Mouse (Mus musculus): ENCODE measurements around the gene Wfdc15a. TPM values are rescaled to one million over a fixed set of nuclear protein-coding genes. Genes with fewer than 3 reads are reported as not detected.
"Not testable (repeated sequence)": the region's sequence is repeated elsewhere in the genome, so short reads cannot be mapped to it uniquely, and the experiment has no call there.

Wfdc15a gene
- not detected in 2 replicates for polyA plus RNA-seq (2015; fragmentation: Nextera tagmentation; extraction: Ambion mirVana)

DNA sequence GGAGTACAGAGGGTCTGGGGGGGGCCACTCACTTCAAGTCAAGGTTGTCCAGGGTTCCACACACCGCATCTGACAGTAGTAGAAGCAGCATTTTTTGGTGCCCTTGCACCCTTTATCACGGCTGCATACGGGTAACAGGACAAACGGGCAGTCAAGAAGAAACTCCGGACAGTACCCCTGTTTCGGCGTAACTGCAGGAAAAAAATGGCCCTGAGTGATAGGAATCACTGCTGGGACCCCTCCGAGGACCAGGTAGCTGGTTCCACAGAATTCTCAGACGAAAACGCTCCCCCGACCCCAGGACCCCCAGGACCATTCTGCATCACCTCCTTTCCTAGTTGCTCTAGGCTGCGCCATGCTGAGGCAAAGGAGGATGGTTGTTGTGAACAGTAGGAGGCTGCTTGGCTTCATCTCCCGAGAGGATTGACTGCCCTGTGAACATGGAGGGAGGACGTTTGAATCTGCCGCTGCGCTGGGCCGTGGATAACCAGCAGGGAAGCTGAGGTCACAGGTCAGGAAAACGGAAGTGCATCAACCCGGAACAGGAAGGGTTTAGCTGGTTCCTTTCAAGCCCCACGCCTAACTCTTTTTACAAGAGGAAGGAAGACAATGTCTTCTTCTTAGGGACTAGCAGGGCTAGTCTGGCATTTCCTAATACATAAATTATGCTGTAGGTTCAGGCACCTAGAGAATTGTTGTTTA is at the start of gene Wfdc15a:
Gene Wfdc15a (minus strand): TSS at position 505 of the 702 bp plus-strand sequence.
- no peaks in the 10 kb centered on the region for H3K4me1 ChIP-seq (replicated peaks)
- H3K9ac ChIP-seq: no peak within 1 kb of the TSS
- ATAC-seq (ENCODE audit: low FRiP score, low read depth): no peak
- 78% methylated on average over 20 of the region's 20 CpGs for WGBS
- no peaks in the 10 kb centered on the region for H3K9me3 ChIP-seq
- no peaks in the 10 kb centered on the region for H3K36me3 ChIP-seq
- no peaks in the 10 kb centered on the region for H3K27me3 ChIP-seq
- no peak within 1 kb of the TSS for H3K27ac ChIP-seq (replicated peaks)
- H3K4me2 ChIP-seq: no peak within 1 kb of the TSS
- H3K4me3 ChIP-seq: no peak within 1 kb of the TSS

DNA sequence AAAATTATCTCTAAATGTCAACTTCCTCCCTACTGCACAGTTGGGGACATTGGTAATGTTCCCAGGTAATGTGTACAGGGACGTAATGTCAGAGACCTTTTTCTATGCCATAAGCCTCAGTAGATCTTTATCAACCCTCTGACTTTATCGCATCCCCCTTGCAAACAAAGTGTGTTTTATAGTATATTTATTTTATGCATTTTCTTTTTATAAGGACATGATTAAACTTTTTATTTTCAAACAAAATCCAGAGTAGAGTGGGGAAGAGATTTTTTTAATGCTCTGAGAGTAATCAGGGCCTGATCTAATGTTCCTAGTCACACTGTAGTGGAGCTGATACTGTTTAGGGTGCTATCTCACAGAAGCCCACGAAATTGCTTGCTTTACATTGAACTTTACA is 38.4 kb upstream of the Wfdc15a start, which contains the start of gene Svs2:
Gene Svs2 (minus strand): TSS at position 101 of the 400 bp plus-strand sequence.
- Histone ChIP-seq H3K27ac (replicated peaks) (no peak within 1 kb of the TSS), H3K4me1 (replicated peaks) (no peaks in the 10 kb centered on the region), H3K9ac (no peak within 1 kb of the TSS), H3K4me2 (no peak within 1 kb of the TSS), H3K4me3 (no peak within 1 kb of the TSS), H3K36me3 (no peaks in the 10 kb centered on the region), H3K27me3 (no peaks in the 10 kb centered on the region), H3K9me3 (no peaks in the 10 kb centered on the region)
- WGBS: 83% methylated on average over 3 of the region's 3 CpGs
- no peak for ATAC-seq (ENCODE audit: low FRiP score, low read depth)

DNA sequence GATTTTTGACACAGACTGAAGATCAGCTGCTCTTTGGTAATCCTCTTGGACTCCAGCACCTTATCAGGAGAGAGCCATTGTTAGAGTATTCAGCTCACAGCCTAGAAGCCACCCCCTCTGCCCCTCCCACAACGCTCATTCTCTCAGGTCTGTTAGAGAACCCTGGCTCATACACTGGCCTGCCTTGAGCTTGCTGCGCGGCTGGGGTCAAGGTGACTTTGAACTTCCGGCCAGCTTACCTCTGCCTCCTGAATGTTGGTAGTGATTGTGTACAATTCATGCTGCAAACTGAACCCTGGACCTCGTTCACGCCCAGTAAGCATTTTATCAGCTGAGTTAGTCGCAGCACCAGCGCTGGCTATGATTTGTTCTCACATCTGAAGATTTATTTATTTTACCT is 32.7 kb upstream of the Wfdc15a start:
- Histone ChIP-seq H3K9me3 (no peaks in the 10 kb centered on the region), H3K9ac (no peak overlapping the region), H3K36me3 (no peaks in the 10 kb centered on the region), H3K4me3 (no peak overlapping the region), H3K4me1 (replicated peaks) (no peaks in the 10 kb centered on the region), H3K27me3 (no peaks in the 10 kb centered on the region), H3K4me2 (no peak overlapping the region), H3K27ac (replicated peaks) (no peak overlapping the region)
- 92% methylated on average over 8 of the region's 8 CpGs for WGBS
- no peak for ATAC-seq (ENCODE audit: low FRiP score, low read depth)

DNA sequence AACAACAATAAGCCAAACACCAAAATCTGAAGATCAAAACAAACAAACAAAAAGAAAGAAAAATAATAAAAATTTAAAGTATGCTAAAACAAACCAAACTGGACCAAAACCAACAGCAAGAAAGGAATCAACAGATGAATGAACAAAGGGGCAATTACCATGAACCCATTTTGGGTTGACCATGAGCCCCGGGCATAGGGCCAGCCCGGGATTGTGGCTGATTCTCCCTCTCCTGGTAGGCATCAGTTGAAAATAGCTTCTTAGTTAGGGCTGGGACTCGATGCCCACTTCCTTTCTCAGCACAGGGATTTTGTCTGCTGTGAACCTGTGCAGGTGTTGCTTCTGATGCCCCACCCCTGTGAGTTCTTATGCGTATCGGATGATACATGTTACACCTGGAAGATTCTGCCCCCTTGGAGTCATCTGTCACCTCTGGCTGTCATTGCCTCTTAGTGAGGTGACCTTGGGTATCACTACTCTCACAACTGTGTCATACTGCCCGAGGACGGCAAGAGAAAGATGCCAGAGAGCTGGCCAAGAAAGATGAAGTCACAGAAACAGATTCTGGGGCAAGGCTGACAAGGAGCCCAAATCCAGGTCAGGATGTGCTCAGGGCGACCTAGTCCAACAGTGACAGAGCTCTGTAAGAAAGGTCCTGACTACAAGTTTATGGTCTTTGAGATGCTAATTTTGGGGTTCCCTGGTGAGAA is 28.6 kb upstream of the Wfdc15a start:
- no peak overlapping the region for H3K4me3 ChIP-seq
- no peaks in the 10 kb centered on the region for H3K4me1 ChIP-seq (replicated peaks)
- H3K27ac ChIP-seq (replicated peaks): no peak overlapping the region
- no peak overlapping the region for H3K9ac ChIP-seq
- WGBS: 88% methylated on average over 8 of the region's 8 CpGs
- no peaks in the 10 kb centered on the region for H3K27me3 ChIP-seq
- H3K9me3 ChIP-seq: no peaks in the 10 kb centered on the region
- ATAC-seq (ENCODE audit: low FRiP score, low read depth): no peak
- no peaks in the 10 kb centered on the region for H3K36me3 ChIP-seq
- H3K4me2 ChIP-seq: no peak overlapping the region

DNA sequence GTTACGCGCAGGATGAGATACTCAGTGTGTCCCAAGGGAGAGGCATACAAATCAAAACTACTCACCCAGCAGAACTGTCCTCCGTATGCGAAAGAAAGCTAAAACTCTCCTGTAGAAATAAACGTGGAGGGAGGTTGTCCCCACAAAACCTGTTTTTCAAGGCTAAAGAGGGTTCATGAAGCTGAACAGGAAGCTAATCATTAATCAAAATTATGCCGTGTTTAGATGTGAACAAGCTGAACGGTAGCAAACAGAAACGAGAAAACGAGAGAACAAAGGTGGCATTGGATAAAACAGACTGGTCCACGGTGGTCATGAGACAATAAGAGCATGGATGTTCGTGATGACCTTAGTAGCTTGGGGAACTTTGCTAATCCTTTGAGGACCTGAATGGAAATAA is 21.6 kb upstream of the Wfdc15a start, which contains the start of gene Wfdc15b:
Gene Wfdc15b (minus strand): TSS at position 139 of the 400 bp plus-strand sequence.
- Histone ChIP-seq H3K27ac (replicated peaks) (no peak within 1 kb of the TSS), H3K9me3 (no peaks in the 10 kb centered on the region), H3K4me3 (no peak within 1 kb of the TSS), H3K4me2 (no peak within 1 kb of the TSS), H3K27me3 (no peaks in the 10 kb centered on the region), H3K9ac (no peak within 1 kb of the TSS), H3K4me1 (replicated peaks) (no peaks in the 10 kb centered on the region), H3K36me3 (no peaks in the 10 kb centered on the region)
- ATAC-seq (ENCODE audit: low FRiP score, low read depth): no peak
- WGBS: 79% methylated on average over 11 of the region's 11 CpGs

DNA sequence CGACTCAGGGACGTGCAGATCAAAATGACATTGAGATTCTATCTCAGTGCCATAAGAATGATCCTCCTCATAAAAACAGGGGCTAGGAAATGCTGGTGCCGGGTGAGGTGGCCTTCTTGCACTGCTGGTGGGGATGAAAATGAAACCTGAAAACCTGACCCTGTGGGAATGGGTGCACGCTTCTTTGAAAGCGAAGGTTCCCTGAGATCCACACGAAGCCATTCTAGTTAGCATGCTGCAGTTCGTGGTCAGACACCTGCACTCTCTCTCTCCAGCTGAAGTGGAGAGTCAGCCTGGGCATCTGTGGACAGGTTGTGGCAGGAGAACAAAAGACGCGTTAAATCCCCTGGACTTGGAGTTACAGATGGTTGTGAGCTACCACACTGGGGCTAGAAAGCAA is 19.4 kb upstream of the Wfdc15a start:
- no peak overlapping the region for H3K4me3 ChIP-seq
- H3K9ac ChIP-seq: no peak overlapping the region
- no peak for ATAC-seq (ENCODE audit: low FRiP score, low read depth)
- no peaks in the 10 kb centered on the region for H3K36me3 ChIP-seq
- H3K27me3 ChIP-seq: no peaks in the 10 kb centered on the region
- H3K27ac ChIP-seq (replicated peaks): no peak overlapping the region
- H3K9me3 ChIP-seq: no peaks in the 10 kb centered on the region
- no peaks in the 10 kb centered on the region for H3K4me1 ChIP-seq (replicated peaks)
- WGBS: 92% methylated on average over 9 of the region's 9 CpGs
- no peak overlapping the region for H3K4me2 ChIP-seq

DNA sequence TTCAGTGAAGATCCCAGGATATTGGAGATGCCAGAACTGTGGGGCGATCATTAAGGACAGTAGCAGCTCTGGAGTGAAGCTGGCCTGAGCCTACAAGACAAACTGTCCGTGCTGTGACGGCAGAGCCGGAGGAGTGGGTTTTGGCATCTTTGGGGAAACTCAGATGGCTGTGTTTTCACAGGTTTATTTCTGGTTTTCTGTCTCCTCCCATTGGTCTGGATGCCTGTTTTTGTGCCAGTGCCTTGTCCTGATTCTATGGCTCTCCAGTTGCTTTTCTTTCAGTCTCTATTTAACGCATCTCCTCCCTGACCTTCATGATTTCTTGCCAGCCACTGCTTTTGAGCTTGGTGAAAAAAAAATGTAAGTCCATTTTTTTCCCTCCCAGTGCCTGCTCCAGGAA is 12.8 kb upstream of the Wfdc15a start:
- no peak overlapping the region for H3K9ac ChIP-seq
- H3K4me1 ChIP-seq (replicated peaks): no peaks in the 10 kb centered on the region
- no peaks in the 10 kb centered on the region for H3K27me3 ChIP-seq
- no peak for ATAC-seq (ENCODE audit: low FRiP score, low read depth)
- H3K9me3 ChIP-seq: no peaks in the 10 kb centered on the region
- 74% methylated on average over 5 of the region's 5 CpGs for WGBS
- no peak overlapping the region for H3K4me2 ChIP-seq
- no peak overlapping the region for H3K27ac ChIP-seq (replicated peaks)
- no peak overlapping the region for H3K4me3 ChIP-seq
- no peaks in the 10 kb centered on the region for H3K36me3 ChIP-seq

DNA sequence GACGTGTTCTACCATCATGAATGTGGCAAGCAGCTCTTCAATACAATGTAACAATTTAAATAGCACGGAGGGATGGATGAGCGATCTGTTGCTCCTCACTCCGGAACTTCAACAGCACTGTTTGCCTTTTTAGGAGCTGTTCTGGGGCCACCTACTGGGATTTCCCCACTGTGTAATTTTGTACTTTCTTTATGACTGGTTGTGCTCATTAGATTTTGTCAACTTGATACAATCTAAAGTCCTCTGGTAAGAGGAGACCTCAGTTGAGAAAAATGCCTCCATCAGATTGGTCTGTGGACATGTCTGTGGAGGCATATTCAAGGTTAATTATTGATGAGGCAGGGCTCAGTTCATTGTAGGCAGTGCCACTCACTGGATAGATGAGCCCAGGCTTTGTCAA is 11.0 kb upstream of the Wfdc15a start:
- Histone ChIP-seq H3K36me3 (no peaks in the 10 kb centered on the region), H3K9me3 (no peaks in the 10 kb centered on the region), H3K27ac (replicated peaks) (no peak overlapping the region), H3K27me3 (no peaks in the 10 kb centered on the region), H3K4me3 (no peak overlapping the region), H3K9ac (no peak overlapping the region), H3K4me1 (replicated peaks) (no peaks in the 10 kb centered on the region), H3K4me2 (no peak overlapping the region)
- 88% methylated on average over 4 of the region's 4 CpGs for WGBS
- no peak for ATAC-seq (ENCODE audit: low FRiP score, low read depth)

DNA sequence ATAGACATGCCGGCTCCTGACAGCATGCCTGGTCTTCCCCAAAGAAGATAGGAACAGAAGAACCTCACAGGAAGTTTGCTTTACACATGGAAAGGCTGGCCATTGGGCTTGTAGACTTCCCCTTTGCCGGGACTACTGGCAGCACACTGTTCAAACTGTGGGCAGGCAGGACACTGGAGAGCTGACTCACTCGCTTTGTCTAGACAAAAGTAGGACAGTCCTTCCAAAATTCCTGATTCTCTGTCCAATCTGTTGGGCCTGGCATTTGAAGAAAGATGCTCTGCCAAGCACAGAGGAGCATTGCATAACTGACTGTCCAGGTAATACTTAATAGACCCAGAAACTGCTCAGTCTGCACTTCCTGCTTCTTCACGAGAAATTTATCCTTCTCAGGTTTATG is 6.7 kb upstream of the Wfdc15a start:
- no peaks in the 10 kb centered on the region for H3K36me3 ChIP-seq
- no peaks in the 10 kb centered on the region for H3K9me3 ChIP-seq
- H3K9ac ChIP-seq: no peak overlapping the region
- no peak for ATAC-seq (ENCODE audit: low FRiP score, low read depth)
- H3K4me3 ChIP-seq: no peak overlapping the region
- H3K27ac ChIP-seq (replicated peaks): no peak overlapping the region
- H3K4me1 ChIP-seq (replicated peaks): no peaks in the 10 kb centered on the region
- WGBS: 86% methylated on average over 4 of the region's 4 CpGs
- no peaks in the 10 kb centered on the region for H3K27me3 ChIP-seq
- H3K4me2 ChIP-seq: no peak overlapping the region

DNA sequence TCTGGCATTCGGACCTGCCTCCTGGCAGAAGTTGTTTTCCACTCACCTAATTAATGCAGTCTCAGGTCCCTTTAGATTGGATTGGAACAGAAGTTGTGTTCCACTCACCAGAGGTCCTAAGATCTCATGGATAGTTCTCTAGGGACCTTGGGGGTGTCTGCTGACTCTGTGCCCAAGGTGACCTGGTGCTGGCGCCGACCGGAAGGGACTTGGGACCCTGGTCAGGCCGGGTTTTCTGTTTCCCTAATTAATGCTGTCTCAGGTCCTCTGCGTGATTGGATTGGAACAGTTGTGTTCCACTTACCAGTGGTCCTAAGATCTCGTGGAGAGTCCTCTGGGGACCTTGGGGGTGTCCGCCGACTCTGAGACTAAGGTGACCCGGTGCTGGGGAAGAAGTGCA is 6.1 kb upstream of the Wfdc15a start:
- not testable (repeated sequence) for H3K4me1 ChIP-seq (replicated peaks); H3K36me3 ChIP-seq; H3K4me2 ChIP-seq; ATAC-seq (ENCODE audit: low FRiP score, low read depth); H3K27ac ChIP-seq (replicated peaks); H3K9ac ChIP-seq; H3K4me3 ChIP-seq; H3K27me3 ChIP-seq; H3K9me3 ChIP-seq
- WGBS: 94% methylated on average over 10 of the region's 10 CpGs

DNA sequence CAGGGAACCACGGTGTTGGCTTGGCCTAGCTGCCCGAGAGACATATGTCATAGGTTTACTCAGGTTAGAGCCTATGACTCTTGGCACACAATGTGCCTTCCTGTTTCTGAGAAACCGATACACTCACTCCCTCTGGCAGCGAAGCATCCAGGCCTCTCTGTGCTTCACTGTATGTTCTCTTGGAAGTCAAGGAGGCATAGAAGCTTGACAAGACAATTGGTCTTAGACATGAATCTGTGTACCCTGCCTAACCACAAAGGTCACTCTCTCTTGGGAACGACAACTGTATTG is 3.3 kb downstream of the Wfdc15a start:
- no peak for ATAC-seq (ENCODE audit: low FRiP score, low read depth)
- H3K27me3 ChIP-seq: no peaks in the 10 kb centered on the region
- 88% methylated on average over 5 of the region's 5 CpGs for WGBS
- no peaks in the 10 kb centered on the region for H3K9me3 ChIP-seq
- no peak overlapping the region for H3K9ac ChIP-seq
- H3K4me1 ChIP-seq (replicated peaks): no peaks in the 10 kb centered on the region
- H3K36me3 ChIP-seq: no peaks in the 10 kb centered on the region
- H3K27ac ChIP-seq (replicated peaks): no peak overlapping the region
- H3K4me3 ChIP-seq: no peak overlapping the region
- H3K4me2 ChIP-seq: no peak overlapping the region

DNA sequence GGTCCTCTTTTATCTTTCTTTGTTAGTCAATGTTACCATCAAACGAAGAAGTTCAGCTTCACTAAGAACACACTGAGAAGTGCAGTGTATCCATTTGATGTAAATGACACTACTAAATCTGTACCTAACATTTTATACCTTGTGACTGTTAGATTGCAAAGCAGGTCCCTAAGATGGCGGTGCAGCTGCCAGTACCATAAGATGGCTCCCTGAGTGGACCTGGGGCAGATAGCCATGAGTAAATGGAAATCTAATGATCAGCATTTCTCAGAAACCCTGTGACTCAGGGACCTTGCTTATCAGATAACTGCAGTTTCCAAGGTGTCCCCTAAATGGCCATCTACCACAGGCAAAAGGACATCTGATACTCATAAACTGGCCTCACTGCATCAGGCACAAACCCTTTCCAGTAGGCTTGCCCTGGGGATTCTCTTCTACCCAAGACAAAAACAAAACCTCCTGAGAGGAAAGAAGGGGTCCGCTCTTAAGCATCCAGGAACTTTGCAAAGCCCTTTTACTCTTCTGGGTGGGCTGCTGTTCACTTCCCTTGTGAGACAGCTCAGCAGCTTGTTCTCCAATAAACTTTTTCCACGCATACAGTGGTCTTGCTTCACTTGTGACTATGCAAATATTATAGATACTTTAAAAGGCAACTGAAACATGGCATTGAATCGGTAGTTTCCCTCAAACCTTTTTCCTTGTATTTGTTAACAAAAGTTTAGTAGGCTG is 3.8 kb downstream of the Wfdc15a start:
- Histone ChIP-seq H3K4me1 (replicated peaks) (no peaks in the 10 kb centered on the region), H3K4me2 (no peak overlapping the region), H3K4me3 (no peak overlapping the region), H3K27me3 (no peaks in the 10 kb centered on the region), H3K27ac (replicated peaks) (no peak overlapping the region), H3K9ac (no peak overlapping the region), H3K36me3 (no peaks in the 10 kb centered on the region), H3K9me3 (no peaks in the 10 kb centered on the region)
- 90% methylated on average over 5 of the region's 5 CpGs for WGBS
- ATAC-seq (ENCODE audit: low FRiP score, low read depth): no peak
